Mouse (Mus musculus) 3134 (cell line): ENCODE data around the gene Foxk2.
A peak's percentile ranks its signal among the peaks of the same experiment; 100 is the strongest.

ENCODE experiments used
- DNase-seq: peaks from one replicate; pipeline ENCODE4 v3.0.0-alpha.2; 2011; ENCODE audit warnings: low spot score; ENCODE audit not compliant: insufficient read length; ENCODE audit errors: extremely low read depth

The Foxk2 gene

GRCm38 (mm10) chr11:121259160-121260100 lies at the start of gene Foxk2:
TSS of gene Foxk2 (plus strand) at chr11:121259990.
- peak; percentile 92 for DNase-seq

DNA sequence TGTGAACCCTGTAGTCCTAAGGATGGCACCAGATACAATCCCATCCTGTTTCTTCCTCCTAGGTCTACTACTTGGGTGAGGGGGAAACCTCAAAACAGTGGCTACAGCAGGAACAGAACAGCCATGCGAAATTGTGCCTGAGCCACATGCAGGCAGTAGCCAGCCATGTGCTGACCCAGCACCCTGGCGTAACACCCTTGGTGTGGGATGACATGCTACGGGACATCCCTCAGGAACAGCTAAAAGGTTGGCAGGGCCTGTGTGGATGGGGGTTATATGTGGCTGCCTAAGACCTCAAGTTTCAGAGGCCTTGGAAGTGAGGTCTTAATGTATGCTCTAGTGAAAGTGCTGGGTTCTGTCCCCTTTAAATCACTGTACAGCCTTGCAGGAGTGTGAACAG lies 43.0 kb upstream of the Foxk2 start:
- DNase-seq, result no peak

DNA sequence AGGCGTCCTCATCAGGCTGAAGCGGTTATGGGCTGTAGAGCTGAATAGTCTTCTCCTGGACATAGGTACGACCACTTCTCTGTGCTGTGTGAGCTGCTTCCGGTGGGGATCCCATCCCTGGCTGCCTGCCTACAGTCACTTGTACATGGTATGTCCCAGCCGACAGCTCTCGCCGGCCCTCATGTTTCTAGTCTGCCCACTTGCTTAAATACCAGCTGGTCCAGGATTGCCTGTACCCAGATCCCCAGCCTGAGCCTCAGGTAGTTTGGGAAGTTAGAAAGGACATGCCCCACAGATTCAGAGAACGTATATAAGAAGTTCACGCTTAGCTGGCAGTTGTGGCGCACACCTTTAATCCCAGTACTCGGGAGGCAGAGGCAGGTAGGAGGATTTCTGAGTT lies 40.0 kb upstream of the Foxk2 start:
- no peak for DNase-seq

- DNase-seq, result no peak
These were observed 39.0 kb upstream of the Foxk2 start for GRCm38 (mm10) chr11:121220771-121221170.

GRCm38 (mm10) chr11:121221321-121222010 lies 38.3 kb upstream of the Foxk2 start:
- DNase-seq, result no peak

DNA sequence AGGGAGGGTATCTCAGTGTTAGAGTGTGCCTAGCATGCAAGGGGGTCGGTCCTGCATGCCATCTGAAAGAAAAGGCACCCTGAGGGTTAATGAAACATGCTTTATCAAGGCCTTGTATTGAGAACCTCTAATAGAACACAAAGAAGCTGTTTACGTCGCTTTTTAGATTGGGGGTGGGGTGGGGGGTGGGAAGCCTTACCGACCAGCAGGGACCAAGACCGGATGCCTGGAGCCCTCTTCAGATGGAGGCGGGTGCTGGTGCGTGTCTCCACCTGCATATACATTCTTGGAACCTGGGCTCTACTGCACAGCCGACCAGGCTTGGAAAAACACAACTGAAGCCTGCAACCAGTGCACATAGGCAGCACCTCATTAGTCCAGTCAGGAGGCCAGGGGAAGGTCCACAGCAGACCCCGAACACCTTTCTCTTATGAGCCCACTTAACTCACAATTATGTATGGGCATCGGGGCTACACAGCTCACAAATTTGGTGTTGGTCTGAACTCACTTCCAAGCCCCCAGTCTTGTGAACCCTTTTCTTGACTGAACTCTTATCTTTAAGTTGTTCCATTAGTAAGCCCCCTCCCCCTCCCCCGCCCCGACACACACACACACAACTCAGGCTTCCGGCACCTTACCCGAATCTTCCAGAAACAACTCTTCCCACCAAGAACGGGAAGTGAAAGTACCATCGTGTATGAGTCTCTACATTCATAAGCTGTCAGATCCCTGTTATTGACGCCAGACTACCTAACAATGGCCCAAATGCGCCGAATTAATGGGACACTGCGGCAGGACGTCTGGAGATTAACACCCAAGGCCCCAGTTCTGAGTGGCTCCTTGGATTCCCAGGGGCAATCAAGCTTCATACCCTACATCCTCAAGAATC lies 31.4 kb upstream of the Foxk2 start:
- no peak for DNase-seq

DNA sequence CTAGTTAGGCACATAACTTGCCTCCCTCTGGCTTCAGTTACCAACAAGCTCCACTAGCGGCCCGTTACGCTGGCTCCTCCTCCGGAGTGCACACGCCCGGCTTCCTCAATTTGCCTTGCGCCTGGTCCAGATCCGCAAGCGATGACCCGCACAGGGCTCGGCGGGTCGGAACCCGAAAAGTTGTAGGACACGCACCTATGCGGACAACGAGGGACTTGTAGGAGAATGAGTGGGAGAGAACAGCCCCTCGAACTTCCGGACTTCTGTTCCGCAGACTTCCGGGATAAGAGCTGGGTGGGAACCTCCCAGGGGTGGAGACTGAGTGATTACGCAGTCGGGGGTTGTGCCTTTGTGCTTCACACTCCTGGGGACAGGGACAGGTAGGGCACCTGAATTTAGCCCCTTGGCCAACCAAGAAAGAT lies 30.8 kb upstream of the Foxk2 start, which contains the start of gene Cybc1:
Cybc1 (minus strand) TSS at position 305 of the 422 bp plus-strand sequence.
- DNase-seq, result peak; percentile 91

DNA sequence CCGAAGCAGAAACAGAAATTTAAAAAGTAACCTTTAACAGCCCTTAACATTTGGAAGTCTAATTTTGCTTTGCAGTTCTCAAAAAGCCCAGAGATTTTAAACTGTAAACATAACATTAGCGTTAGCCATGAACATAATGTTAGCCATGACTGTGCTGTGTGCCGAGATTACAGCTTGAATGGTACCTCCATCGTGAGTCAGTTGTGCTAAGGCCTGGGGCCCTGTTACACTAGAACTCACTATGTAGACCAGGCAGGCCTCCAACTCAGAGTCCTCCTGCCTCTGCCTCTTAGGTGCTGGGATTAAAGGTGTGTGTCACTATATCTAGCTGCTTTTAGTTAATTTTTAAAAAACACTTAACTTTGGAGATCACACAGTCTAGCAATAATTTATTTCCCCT lies 28.6 kb upstream of the Foxk2 start:
- DNase-seq, result no peak

GRCm38 (mm10) chr11:121231628-121232291 lies 28.0 kb upstream of the Foxk2 start:
- no peak for DNase-seq

- DNase-seq, result no peak
These were observed 27.1 kb upstream of the Foxk2 start for GRCm38 (mm10) chr11:121232706-121233105.

DNA sequence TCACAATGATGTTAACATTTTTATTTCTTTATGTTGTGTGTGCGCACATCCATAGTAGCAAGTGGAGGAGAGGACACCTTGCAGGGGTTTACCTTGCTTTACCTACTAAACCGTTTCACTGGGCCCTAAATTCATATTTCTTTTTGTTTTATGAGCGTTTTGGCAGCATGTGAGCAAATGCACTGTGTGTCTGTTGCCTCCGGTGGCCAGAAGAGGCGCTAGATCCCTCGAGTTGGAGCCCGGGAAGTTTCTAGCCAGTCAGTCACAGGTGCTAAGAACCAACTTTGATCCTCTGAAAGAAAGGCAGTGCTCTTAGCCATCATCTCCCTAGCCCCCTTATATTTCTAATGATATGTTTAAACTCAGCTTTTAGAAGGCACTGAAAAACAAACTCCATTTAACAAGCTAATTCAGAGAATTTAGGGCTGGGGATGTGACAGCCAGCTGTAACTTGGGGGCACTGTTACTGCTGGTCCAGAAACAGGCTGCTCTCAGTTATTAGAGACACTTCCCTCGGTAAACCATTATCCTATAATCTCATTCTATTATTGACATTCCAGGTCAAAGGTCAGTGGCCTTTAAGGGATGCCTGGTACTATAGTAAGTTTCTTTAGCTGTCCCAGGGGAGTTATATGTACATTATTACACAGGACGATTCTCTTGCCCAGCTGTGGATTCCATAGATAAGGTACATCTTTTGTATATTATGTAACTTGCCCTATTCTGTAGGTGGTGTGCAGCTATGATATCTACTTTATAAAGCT lies 24.1 kb upstream of the Foxk2 start:
- peak; percentile 50 for DNase-seq

DNA sequence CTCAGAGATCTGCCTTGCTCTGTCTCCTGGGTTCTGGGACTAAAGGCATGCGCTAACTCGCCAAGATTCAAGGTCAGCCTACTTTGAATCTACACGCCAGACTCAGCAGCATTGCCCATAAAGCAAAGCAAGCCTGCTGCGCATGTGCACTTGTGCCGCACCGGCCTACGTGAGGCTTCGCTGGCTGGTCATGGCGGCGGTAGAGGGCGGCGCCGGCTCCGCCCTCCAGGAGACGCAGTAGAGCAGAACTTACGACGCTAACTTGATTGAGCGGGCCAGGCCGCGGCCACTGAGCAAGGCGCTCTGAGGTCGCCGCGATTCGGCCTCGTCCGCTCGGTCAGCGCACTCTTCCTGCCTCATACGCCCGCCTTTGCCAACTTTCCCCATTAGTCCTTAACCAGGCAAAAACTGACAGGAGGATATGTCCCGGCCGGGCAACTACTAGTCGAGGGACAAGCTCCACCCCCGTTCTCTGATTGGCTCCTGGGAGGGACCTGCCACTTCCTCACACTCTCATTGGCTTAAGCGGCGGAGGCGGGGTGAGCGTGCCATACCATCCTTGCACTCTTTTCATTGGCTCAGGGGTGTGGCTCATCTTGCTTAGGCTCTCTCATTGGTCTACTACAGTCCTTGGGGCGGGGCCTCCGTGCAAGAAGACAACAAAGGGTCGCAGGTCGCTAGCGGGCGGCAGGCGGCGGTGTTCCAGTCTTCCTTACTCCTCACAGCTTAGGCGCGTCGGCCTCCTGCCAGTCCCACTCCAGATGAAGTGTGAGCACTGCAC lies 23.0 kb upstream of the Foxk2 start, which contains the start of gene Narf:
Narf (plus strand) TSS at position 690 of the 781 bp plus-strand sequence.
- peak; percentile 100 for DNase-seq

GRCm38 (mm10) chr11:121237345-121238128 lies 22.3 kb upstream of the Foxk2 start:
- DNase-seq, result no peak

DNA sequence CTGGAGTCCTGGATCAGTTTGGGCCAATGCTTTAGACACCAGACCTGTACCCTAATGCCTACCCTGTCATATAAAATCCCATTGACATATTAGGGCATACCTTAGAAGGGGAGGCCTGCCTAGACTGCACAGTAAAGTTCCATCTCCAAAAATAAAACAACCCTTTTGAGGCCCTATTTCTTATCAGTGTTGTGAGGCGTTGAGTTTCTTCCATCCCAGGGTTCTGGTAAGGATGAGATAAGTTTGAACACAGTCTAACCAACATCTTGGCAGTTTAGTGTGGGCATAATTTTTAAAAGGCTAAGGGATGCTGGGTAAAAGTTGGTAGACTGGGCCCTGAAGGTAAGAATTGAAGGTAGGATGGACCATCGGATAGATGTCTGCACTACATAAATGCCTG lies 20.1 kb upstream of the Foxk2 start:
- no peak for DNase-seq

DNA sequence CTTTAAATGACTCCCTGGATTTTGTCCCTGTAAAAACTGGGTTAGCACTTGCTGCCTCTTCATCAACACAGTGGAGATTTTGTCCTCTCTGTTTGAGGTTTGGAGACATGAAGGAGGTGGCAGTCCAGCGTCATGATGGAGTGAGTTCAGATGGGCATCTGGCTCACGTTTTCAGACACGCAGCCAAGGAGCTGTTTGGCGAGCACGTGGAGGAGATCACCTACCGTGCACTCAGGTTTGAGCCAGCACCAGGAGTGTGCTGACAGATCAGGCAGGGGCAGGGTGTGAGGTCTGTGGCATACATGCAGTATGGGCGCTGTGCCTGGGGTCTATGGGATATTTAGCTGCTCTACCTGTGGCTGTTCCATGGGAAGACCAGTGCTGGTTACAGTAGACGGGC lies 9.6 kb upstream of the Foxk2 start:
- DNase-seq, result no peak

GRCm38 (mm10) chr11:121260211-121260906 lies 569 bp downstream of the Foxk2 start:
- DNase-seq, result peak; percentile 63

- no peak for DNase-seq
These were observed 1.3 kb downstream of the Foxk2 start for GRCm38 (mm10) chr11:121261074-121261473.
